Mouse (Mus musculus) CH12.LX (cell line): Measurements from ENCODE around the gene Gm20716. TPM values are rescaled to one million over a fixed set of nuclear protein-coding genes. Genes with fewer than 3 reads are reported as not detected.

Source experiments
- DNase-seq: peaks from one replicate; pipeline ENCODE4 v3.0.0-alpha.2; 2013; ENCODE audit errors: extremely low read depth
- H3K27ac ChIP-seq: 2 replicates; pipeline ENCODE4 v1.5.1; 2012; ENCODE audit warnings: low read depth, mild to moderate bottlenecking, control low read depth, moderate library complexity; ENCODE audit not compliant: insufficient read depth
- H3K27me3 ChIP-seq: replicated peaks from 2 replicates; pipeline ENCODE3; 2012; ENCODE audit warnings: inconsistent platforms
- H3K36me3 ChIP-seq, 2 experiments: replicated peaks in 1 of 2; 2 replicates each; pipeline versions ENCODE3 to v1.6.1; 2012; ENCODE audit warnings: inconsistent platforms in 1 of 2, low read length in 1 of 2, mild to moderate bottlenecking in 1 of 2, mixed read lengths in 1 of 2, moderate library complexity in 1 of 2; ENCODE audit not compliant: control insufficient read depth in 1 of 2, insufficient read depth in 1 of 2
- H3K4me1 ChIP-seq, 2 experiments: 2 replicates each; pipeline ENCODE4 v1.6.1; 2012; ENCODE audit warnings: inconsistent platforms in 1 of 2, moderate library complexity in 1 of 2; ENCODE audit not compliant: insufficient read depth in 2 of 2, control insufficient read depth in 1 of 2
- H3K4me2 ChIP-seq: 2 replicates; pipeline ENCODE4 v1.6.1; 2012; ENCODE audit warnings: low read depth, mild to moderate bottlenecking, control low read depth; ENCODE audit not compliant: poor library complexity, insufficient read depth, severe bottlenecking
- H3K4me3 ChIP-seq, 3 experiments: fragments of 150-350 bp in 1 of 3; sonication (generic) in 1 of 3; replicated peaks in 1 of 3; 2 replicates each; pipeline versions ENCODE3 to v1.5.1; 2011 to 2012; ENCODE audit warnings: low read depth in 2 of 3, low read length in 2 of 3, mild to moderate bottlenecking in 2 of 3, moderate library complexity in 2 of 3, control low read depth in 1 of 3, improper control_type of control experiment in 1 of 3, inconsistent platforms in 1 of 3, mixed read lengths in 1 of 3; ENCODE audit not compliant: poor library complexity in 1 of 3
- H3K79me2 ChIP-seq: replicated peaks from 2 replicates; pipeline ENCODE4 v1.6.1; 2012; ENCODE audit warnings: mild to moderate bottlenecking, moderate library complexity; ENCODE audit not compliant: control insufficient read depth, poor library complexity, insufficient read depth, severe bottlenecking; ENCODE audit errors: extremely low read depth
- H3K9ac ChIP-seq: 2 replicates; pipeline ENCODE4 v1.6.1; 2012; ENCODE audit warnings: low read depth, mild to moderate bottlenecking, control low read depth, moderate library complexity; ENCODE audit not compliant: insufficient read depth
- H3K9me3 ChIP-seq: replicated peaks from 2 replicates; pipeline ENCODE3; 2012; ENCODE audit warnings: low read length, inconsistent platforms, mixed read lengths
- CHD2 ChIP-seq: IDR thresholded peaks from 2 replicates; pipeline ENCODE4 v1.6.1; 2011; ENCODE audit warnings: low read length, improper control_type of control experiment
- E2F4 ChIP-seq: IDR thresholded peaks from 2 replicates; pipeline ENCODE4 v1.6.1; 2011; ENCODE audit warnings: low read depth, low read length, improper control_type of control experiment; ENCODE audit not compliant: insufficient replicate concordance
- IRF4 ChIP-seq: IDR thresholded peaks from 2 replicates; pipeline ENCODE4 v1.6.1; 2014; ENCODE audit warnings: low read depth, mild to moderate bottlenecking, inconsistent platforms, low read length, improper control_type of control experiment
- JUND ChIP-seq: conservative IDR thresholded peaks from 2 replicates; pipeline ENCODE4 v1.6.1; 2011; ENCODE audit warnings: low read depth, low read length, improper control_type of control experiment
- MAFK ChIP-seq: IDR thresholded peaks from 2 replicates; pipeline ENCODE4 v1.6.1; 2011; ENCODE audit warnings: low read length, improper control_type of control experiment; ENCODE audit not compliant: insufficient replicate concordance
- MAZ ChIP-seq: IDR thresholded peaks from 2 replicates; pipeline ENCODE4 v1.6.1; 2012; ENCODE audit warnings: low read depth, mild to moderate bottlenecking, inconsistent platforms, low read length, improper control_type of control experiment, moderate library complexity
- MEF2A ChIP-seq: IDR thresholded peaks from 2 replicates; pipeline ENCODE4 v1.6.1; 2014; ENCODE audit warnings: low read depth, mild to moderate bottlenecking, inconsistent platforms, low read length, improper control_type of control experiment, borderline replicate concordance
- NELFE ChIP-seq: IDR thresholded peaks from 2 replicates; pipeline ENCODE4 v1.6.1; 2011; ENCODE audit warnings: low read depth, low read length, improper control_type of control experiment
- NRF1 ChIP-seq: IDR thresholded peaks from 2 replicates; pipeline ENCODE4 v1.6.1; 2014; ENCODE audit warnings: low read depth, mild to moderate bottlenecking, inconsistent platforms, low read length, improper control_type of control experiment, moderate library complexity
- POLR2A ChIP-seq: IDR thresholded peaks from 2 replicates; pipeline ENCODE4 v1.6.1; 2011; ENCODE audit warnings: low read depth, mild to moderate bottlenecking, improper control_type of control experiment, low read length
- RAD21 ChIP-seq: IDR thresholded peaks from 2 replicates; pipeline ENCODE4 v1.6.1; 2011; ENCODE audit warnings: low read depth, mild to moderate bottlenecking, low read length, improper control_type of control experiment, moderate library complexity
- RCOR1 ChIP-seq: conservative IDR thresholded peaks from 2 replicates; pipeline ENCODE4 v1.6.1; 2012; ENCODE audit warnings: low read depth, mild to moderate bottlenecking, inconsistent platforms, low read length, improper control_type of control experiment
- TBP ChIP-seq: conservative IDR thresholded peaks from 2 replicates; pipeline ENCODE4 v1.6.1; 2011; ENCODE audit warnings: low read depth, low read length, improper control_type of control experiment
- TCF12 ChIP-seq: IDR thresholded peaks from 2 replicates; pipeline ENCODE4 v1.6.1; 2014; ENCODE audit warnings: low read depth, mild to moderate bottlenecking, inconsistent platforms, low read length, improper control_type of control experiment
- USF1 ChIP-seq: IDR thresholded peaks from 2 replicates; pipeline ENCODE4 v1.6.1; 2014; ENCODE audit warnings: low read depth, mild to moderate bottlenecking, inconsistent platforms, low read length, improper control_type of control experiment
- ZC3H11A ChIP-seq: IDR thresholded peaks from 2 replicates; pipeline ENCODE4 v1.6.1; 2012; ENCODE audit warnings: low read depth, mild to moderate bottlenecking, inconsistent platforms, low read length, improper control_type of control experiment
- ZMIZ1 ChIP-seq: IDR thresholded peaks from 2 replicates; pipeline ENCODE4 v1.6.1; 2012; ENCODE audit warnings: low read depth, mild to moderate bottlenecking, inconsistent platforms, low read length, improper control_type of control experiment
- ZNF384 ChIP-seq: IDR thresholded peaks from 2 replicates; pipeline ENCODE4 v1.6.1; 2012; ENCODE audit warnings: low read depth, low read length, improper control_type of control experiment, inconsistent platforms
- dilution Hi-C: fragments of 300-500 bp; cut with MboI; formaldehyde crosslinking; loops from 2 replicates; pipeline ENCODE4 v1.14.3; 2020; ENCODE audit warnings: low sequenced_read_pairs; ENCODE audit not compliant: extremely low pct_unique_long_range_greater_than_20kb, extremely low pct_ligation_motif_present
- in situ Hi-C: fragments of 300-500 bp; cut with MboI; formaldehyde crosslinking; loops from 3 replicates; pipeline ENCODE4 v1.14.3; 2019; ENCODE audit warnings: low sequenced_read_pairs, low pct_ligation_motif_present, low pct_unique_long_range_greater_than_20kb, mixed read lengths
- polyA plus RNA-seq: library from polyadenylated mRNA; unstranded; fragments of >175 nt; gene quantifications from 2 replicates; pipeline ENCODE4 v1.2.1, GENCODE M21; 2012; ENCODE audit warnings: low read depth; ENCODE audit not compliant: insufficient read length
- total RNA-seq, 2 experiments: library from RNA; depleted of rRNA; stranded (reverse); fragments of 300-350 nt in 1 of 2; fragments of >200 nt in 1 of 2; gene quantifications; 2 replicates each; pipeline ENCODE4 v1.2.3; 2012 to 2014

Gm20716 gene
- total and polyA plus RNA-seq, 3 experiments, result 27.8 to 34.8 (median 28.6) TPM

GRCm38 (mm10) chr2:168147722-168148432, 82.3 kb downstream of the Gm20716 start:
- no peak overlapping the region for H3K9ac ChIP-seq
- in situ Hi-C loops, result no loop called here
- no peak for DNase-seq
- peaks cover 0 to 16% of the 10 kb centered on the region in 2 experiments for H3K36me3 ChIP-seq
- H3K9me3 ChIP-seq, result no peaks in the 10 kb centered on the region
- peaks cover 0 to 12% of the 10 kb centered on the region in 2 experiments; a peak in 2 of 4 replicates for H3K4me1 ChIP-seq
- no peak overlapping the region for H3K4me2 ChIP-seq
- H3K27ac ChIP-seq, result no peak overlapping the region
- H3K27me3 ChIP-seq, result no peaks in the 10 kb centered on the region
- no peaks in the 10 kb centered on the region for H3K79me2 ChIP-seq
- H3K4me3 ChIP-seq, result no peak overlapping the region
- no peak for TF ChIP-seq USF1
- TF ChIP-seq POLR2A, result no peak
- no peak for TF ChIP-seq TBP
- no peak for TF ChIP-seq NELFE
- TF ChIP-seq ZNF384, result no peak
- no peak for TF ChIP-seq RAD21
- no peak for TF ChIP-seq ZMIZ1
- no peak for TF ChIP-seq E2F4
- no peak for TF ChIP-seq JUND
- no peak for TF ChIP-seq IRF4
- no peak for TF ChIP-seq MAFK
- TF ChIP-seq ZC3H11A, result no peak
- dilution Hi-C loops, result no loop called here

- H3K4me1 ChIP-seq, result peaks cover 0 to 5% of the 10 kb centered on the region in 2 experiments; a peak in 1 of 4 replicates
- H3K36me3 ChIP-seq, result peaks cover 0 to 6% of the 10 kb centered on the region in 2 experiments
- TF ChIP-seq IRF4 (no peak), NRF1 (no peak), RAD21 (no peak), ZMIZ1 (no peak), MAFK (no peak), TCF12 (no peak), CHD2 (no peak), RCOR1 (no peak), MAZ (no peak), MEF2A (no peak), ZC3H11A (no peak)
- in situ Hi-C loops (no loop called here), dilution Hi-C loops (no loop called here)
- no peaks in the 10 kb centered on the region for H3K27me3 ChIP-seq
- no peak overlapping the region for H3K4me2 ChIP-seq
- H3K4me3 ChIP-seq, result no peak overlapping the region
- H3K9ac ChIP-seq, result no peak overlapping the region
- no peaks in the 10 kb centered on the region for H3K79me2 ChIP-seq
- no peak for DNase-seq
- H3K27ac ChIP-seq, result no peak overlapping the region
- no peaks in the 10 kb centered on the region for H3K9me3 ChIP-seq
Observed at GRCm38 (mm10) chr2:168145437-168145836, 84.7 kb downstream of the Gm20716 start.
